Mouse (Mus musculus): Measurements from ENCODE around the gene Tmsb15b1.
"Not testable (repeated sequence)": the region's sequence is repeated elsewhere in the genome, so short reads cannot be mapped to it uniquely, and the experiment has no call there.

The Tmsb15b1 gene

DNA sequence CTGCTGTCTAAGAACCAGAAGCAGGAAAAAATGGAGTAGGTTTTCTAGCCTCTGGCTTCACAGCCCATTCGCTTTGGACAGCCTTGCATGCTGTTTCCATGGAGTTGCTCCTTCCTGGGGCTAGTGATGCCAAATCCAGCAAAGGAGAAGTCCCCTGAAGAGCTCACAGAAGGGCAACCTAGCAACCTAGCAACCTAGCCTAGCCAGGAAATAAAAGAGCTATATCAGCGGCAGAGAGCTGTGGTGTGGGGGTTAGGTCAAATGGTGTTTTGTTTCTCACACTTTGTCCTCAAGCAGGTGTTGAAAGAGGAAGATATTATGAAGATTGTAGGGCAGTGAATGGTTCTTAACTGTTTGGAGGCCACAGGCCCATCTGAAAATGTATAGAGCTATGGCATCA is 14.6 kb upstream of the Tmsb15b1 start:
- Histone ChIP-seq H3K4me1 (replicated peaks; ENCODE audit: low read depth, low read length) (peaks cover 22% of the 10 kb centered on the region), H3K4me3 (replicated peaks; ENCODE audit: low read length) (no peak overlapping the region), H3K36me3 (ENCODE audit: insufficient read depth, low read length) (no peaks in the 10 kb centered on the region), H3K27me3 (ENCODE audit: insufficient read depth, low read length) (peaks cover 3% of the 10 kb centered on the region; the same call in 1 of the 2 replicates), H3K9me3 (ENCODE audit: low read length) (no peaks in the 10 kb centered on the region)
- no peak for TF ChIP-seq POU5F1 (IDR thresholded peaks at IDR 0.05; ENCODE audit: borderline replicate concordance, low read length)
- TF ChIP-seq CTCF (conservative IDR thresholded peaks at IDR 0.05; ENCODE audit: low read length), result no peak
- no peak for TF ChIP-seq NANOG (IDR thresholded peaks at IDR 0.05; ENCODE audit: borderline replicate concordance, low read length)

DNA sequence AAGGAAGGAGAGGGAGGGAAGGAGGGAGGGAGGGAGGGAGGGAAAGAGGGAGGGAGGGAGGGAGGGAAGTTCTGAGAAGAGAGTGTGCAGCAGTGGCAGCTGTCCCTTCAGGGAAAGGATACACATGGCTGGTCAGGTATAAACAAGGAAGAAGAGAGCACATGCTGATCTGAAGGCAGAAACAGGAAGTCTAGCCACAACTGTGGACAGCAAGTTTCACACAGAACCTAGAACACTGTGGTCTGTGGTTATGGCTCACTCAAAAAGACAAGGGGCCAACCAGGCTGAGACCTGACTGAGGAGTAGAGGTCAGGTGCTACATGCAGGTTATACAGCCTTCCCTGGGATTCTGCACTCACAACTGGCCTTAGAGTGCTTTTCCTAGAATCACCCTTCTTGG is 9.4 kb upstream of the Tmsb15b1 start:
- Histone ChIP-seq H3K36me3 (ENCODE audit: insufficient read depth, low read length) (no peaks in the 10 kb centered on the region), H3K9me3 (ENCODE audit: low read length) (no peaks in the 10 kb centered on the region), H3K4me3 (replicated peaks; ENCODE audit: low read length) (no peak overlapping the region), H3K4me1 (replicated peaks; ENCODE audit: low read depth, low read length) (peaks cover 3% of the 10 kb centered on the region; the same call in 1 of the 2 replicates), H3K27me3 (ENCODE audit: insufficient read depth, low read length) (peaks cover 2% of the 10 kb centered on the region; the same call in 1 of the 2 replicates)
- TF ChIP-seq NANOG (IDR thresholded peaks at IDR 0.05; ENCODE audit: borderline replicate concordance, low read length) (no peak), POU5F1 (IDR thresholded peaks at IDR 0.05; ENCODE audit: borderline replicate concordance, low read length) (no peak), CTCF (conservative IDR thresholded peaks at IDR 0.05; ENCODE audit: low read length) (no peak)

DNA sequence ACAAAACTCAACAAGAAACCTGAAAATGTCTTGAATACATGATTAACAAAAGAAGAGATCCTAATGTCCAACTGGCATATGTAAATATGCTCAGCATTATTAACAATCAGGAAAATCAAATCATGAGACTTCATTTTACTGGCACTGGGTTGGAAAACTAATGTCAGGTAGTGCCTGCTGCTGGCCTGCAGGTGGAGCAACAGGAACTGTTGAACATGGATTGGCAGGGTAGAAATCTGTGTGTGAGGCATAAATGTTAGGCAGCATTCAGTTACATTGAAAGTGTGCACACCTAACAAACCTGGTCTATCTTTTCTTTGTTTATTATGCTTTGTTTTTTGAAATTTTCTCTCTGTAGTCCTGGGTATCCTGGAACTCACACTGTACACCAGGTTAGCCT is 1.9 kb upstream of the Tmsb15b1 start:
- Histone ChIP-seq H3K4me1 (replicated peaks; ENCODE audit: low read depth, low read length) (no peaks in the 10 kb centered on the region), H3K27me3 (ENCODE audit: insufficient read depth, low read length) (no peaks in the 10 kb centered on the region), H3K9me3 (ENCODE audit: low read length) (no peaks in the 10 kb centered on the region), H3K4me3 (replicated peaks; ENCODE audit: low read length) (0 out of 2 replicates have a peak overlapping the region, but pooled peaks have one; percentile 26), H3K36me3 (ENCODE audit: insufficient read depth, low read length) (no peaks in the 10 kb centered on the region)
- TF ChIP-seq NANOG (IDR thresholded peaks at IDR 0.05; ENCODE audit: borderline replicate concordance, low read length), result no peak
- TF ChIP-seq POU5F1 (IDR thresholded peaks at IDR 0.05; ENCODE audit: borderline replicate concordance, low read length), result no peak
- peak; percentile 52 for TF ChIP-seq CTCF (conservative IDR thresholded peaks at IDR 0.05; ENCODE audit: low read length)

DNA sequence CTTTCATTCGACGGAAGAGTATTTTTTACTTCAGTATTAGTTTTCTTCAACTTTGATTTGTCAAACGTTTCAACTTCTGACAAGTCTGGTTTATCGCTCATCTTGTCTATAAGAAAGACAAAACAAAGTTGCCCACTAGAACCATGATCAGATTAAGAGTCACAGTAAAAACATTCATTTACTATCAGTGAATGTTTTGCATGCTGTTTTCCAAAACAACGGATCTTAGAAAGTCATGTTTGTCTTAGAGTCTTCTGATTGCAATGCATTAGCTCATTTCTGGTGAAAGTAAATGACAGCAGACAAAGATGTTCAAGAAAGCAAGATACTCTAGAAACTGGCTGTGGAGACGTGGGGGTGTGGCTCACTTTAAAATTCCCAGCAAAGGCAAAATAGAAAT is 1.3 kb downstream of the Tmsb15b1 start, which contains the start of gene Tmsb15b2:
TSS of gene Tmsb15b2 (minus strand) at position 101 of the 400 bp plus-strand sequence.
- H3K4me3 ChIP-seq (replicated peaks; ENCODE audit: low read length), result peak within 1 kb of the TSS; percentile 75
- H3K36me3 ChIP-seq (ENCODE audit: insufficient read depth, low read length); H3K4me1 ChIP-seq (replicated peaks; ENCODE audit: low read depth, low read length); H3K9me3 ChIP-seq (ENCODE audit: low read length); H3K27me3 ChIP-seq (ENCODE audit: insufficient read depth, low read length): not testable (repeated sequence)

DNA sequence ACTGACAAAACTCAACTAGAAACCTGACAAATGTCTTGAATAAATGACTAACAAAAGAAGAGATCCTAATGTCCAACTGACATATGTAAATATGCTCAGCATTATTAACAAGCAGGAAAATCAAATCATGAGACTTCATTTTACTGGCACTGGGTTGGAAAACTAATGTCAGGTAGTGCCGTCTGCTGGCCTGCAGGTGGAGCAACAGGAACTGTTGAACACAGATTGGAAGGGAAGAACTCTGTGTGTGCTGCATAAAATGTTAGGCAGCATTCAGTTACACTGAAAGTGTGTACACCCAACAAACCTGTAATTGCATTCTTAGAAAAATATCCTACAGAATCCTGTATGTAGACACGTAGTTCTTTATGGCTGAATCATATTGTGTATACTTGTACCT is 17.0 kb downstream of the Tmsb15b1 start:
- Histone ChIP-seq H3K4me3 (replicated peaks; ENCODE audit: low read length) (no peak overlapping the region), H3K27me3 (ENCODE audit: insufficient read depth, low read length) (no peaks in the 10 kb centered on the region), H3K9me3 (ENCODE audit: low read length) (0 out of 2 replicates have a peak, but pooled peaks cover 3% of the 10 kb centered on the region), H3K4me1 (replicated peaks; ENCODE audit: low read depth, low read length) (no peaks in the 10 kb centered on the region), H3K36me3 (ENCODE audit: insufficient read depth, low read length) (no peaks in the 10 kb centered on the region)
- no peak for TF ChIP-seq POU5F1 (IDR thresholded peaks at IDR 0.05; ENCODE audit: borderline replicate concordance, low read length)
- peak; percentile 21; the same call in 1 of the 2 replicates for TF ChIP-seq CTCF (conservative IDR thresholded peaks at IDR 0.05; ENCODE audit: low read length)

DNA sequence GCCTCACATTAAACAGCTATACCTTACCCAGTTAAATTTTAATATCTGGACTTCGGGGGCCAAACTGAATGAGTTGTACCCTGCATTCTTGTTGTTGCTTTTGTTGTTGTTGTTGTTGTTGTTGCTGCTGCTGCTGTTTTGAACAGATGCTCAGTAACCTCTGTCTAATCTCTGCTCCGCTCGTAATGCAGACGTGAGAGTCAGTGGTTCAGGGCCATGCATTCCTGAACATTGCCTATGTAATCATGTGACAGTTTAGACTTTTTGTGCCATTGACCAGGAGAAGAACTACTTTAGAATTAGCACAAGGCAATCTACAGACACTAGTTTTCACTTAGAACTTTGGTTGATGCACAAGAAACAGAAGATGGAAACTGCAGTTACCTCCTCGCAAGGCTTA is 18.4 kb downstream of the Tmsb15b1 start:
- not testable (repeated sequence) for H3K36me3 ChIP-seq (ENCODE audit: insufficient read depth, low read length); H3K9me3 ChIP-seq (ENCODE audit: low read length); H3K4me1 ChIP-seq (replicated peaks; ENCODE audit: low read depth, low read length); H3K4me3 ChIP-seq (replicated peaks; ENCODE audit: low read length); H3K27me3 ChIP-seq (ENCODE audit: insufficient read depth, low read length)

DNA sequence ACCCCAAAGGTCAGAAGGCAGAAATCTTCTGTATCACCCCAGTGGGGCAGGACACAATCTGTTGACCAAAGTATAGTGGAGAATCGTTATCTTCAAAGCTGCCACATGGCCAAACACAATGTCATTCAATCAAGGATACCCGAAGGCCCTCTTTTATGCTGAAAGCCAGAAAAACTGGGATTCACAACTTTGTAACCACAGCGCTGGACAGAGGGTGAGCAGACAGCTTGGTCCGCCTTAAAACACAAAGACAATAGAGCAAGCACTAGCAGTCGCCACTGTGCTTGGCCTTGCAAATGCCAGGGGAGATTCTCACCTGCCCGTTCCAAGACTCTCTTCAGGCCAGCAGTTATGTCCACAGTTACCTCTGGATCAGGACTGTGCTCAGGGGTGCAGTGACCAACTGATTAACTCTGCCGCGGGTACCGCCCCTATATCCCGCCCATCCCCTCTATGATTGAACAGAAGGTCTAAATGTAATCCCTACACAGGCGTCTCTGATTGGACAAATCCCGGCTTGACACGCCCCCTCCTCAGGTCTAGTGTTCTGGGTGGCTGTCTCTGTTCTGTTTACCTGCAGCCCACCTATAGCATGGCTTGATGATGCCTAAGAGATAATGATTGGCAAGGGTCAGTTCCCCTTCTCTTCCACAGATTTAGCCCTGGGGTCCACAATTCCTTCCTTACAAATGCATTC is 18.9 kb downstream of the Tmsb15b1 start:
- not testable (repeated sequence) for H3K9me3 ChIP-seq (ENCODE audit: low read length)

DNA sequence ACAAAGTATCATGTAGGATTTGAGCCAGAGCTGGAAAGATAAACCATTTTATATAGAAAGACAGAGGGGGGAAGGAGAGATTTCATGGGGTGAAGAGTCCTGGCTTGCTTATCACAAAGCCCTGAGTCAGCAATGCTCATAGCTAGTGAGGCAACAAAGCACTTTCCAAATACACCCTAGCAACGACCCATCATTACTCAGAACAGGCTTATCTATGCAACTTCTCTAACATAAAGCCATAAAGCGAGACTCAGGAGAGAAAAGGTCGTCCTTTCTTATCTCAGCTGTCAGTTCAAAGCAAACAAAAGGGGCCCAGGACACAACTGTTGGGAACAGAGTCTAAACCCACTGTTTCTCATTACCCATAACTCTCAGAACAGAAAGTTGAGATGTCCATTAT is 38.7 kb downstream of the Tmsb15b1 start:
- Histone ChIP-seq H3K36me3 (ENCODE audit: insufficient read depth, low read length) (no peaks in the 10 kb centered on the region), H3K4me3 (replicated peaks; ENCODE audit: low read length) (no peak overlapping the region), H3K27me3 (ENCODE audit: insufficient read depth, low read length) (no peaks in the 10 kb centered on the region), H3K9me3 (ENCODE audit: low read length) (no peaks in the 10 kb centered on the region), H3K4me1 (replicated peaks; ENCODE audit: low read depth, low read length) (no peaks in the 10 kb centered on the region)
- TF ChIP-seq POU5F1 (IDR thresholded peaks at IDR 0.05; ENCODE audit: borderline replicate concordance, low read length) (no peak), CTCF (conservative IDR thresholded peaks at IDR 0.05; ENCODE audit: low read length) (no peak), NANOG (IDR thresholded peaks at IDR 0.05; ENCODE audit: borderline replicate concordance, low read length) (no peak)

More for the DNA sequence above, 18.9 kb downstream of the Tmsb15b1 start:
- H3K4me3 ChIP-seq (replicated peaks; ENCODE audit: low read length), result peak overlapping the region; percentile 56
- H3K36me3 ChIP-seq (ENCODE audit: insufficient read depth, low read length); H3K4me1 ChIP-seq (replicated peaks; ENCODE audit: low read depth, low read length); H3K27me3 ChIP-seq (ENCODE audit: insufficient read depth, low read length): not testable (repeated sequence)

DNA sequence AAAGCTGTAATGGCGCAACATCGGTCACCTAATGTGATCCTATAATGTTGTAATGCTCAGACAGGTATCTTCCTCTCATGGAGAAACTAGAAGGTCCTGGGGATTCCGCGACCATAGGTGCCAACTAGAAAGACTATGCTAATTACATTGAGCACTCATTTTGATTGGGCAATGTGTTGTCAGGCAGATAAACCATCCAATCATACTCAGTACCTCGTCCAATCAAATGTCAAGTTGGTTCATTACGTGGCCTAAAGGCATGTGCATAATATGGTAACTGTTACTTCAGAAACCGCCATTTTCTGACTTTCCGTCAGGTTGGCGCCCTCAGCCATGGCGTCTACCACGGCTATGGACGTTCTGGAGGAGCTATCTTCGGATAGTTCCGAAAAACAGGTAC is 49.6 kb downstream of the Tmsb15b1 start, which contains the start of gene H2bfm:
TSS of gene H2bfm (plus strand) at position 295 of the 400 bp plus-strand sequence.
- no peaks in the 10 kb centered on the region for H3K36me3 ChIP-seq (ENCODE audit: insufficient read depth, low read length)
- no peaks in the 10 kb centered on the region for H3K4me1 ChIP-seq (replicated peaks; ENCODE audit: low read depth, low read length)
- no peak for TF ChIP-seq POU5F1 (IDR thresholded peaks at IDR 0.05; ENCODE audit: borderline replicate concordance, low read length)
- TF ChIP-seq CTCF (conservative IDR thresholded peaks at IDR 0.05; ENCODE audit: low read length), result no peak
- no peak for TF ChIP-seq NANOG (IDR thresholded peaks at IDR 0.05; ENCODE audit: borderline replicate concordance, low read length)
- peaks cover 6% of the 10 kb centered on the region; the same call in 1 of the 2 replicates for H3K27me3 ChIP-seq (ENCODE audit: insufficient read depth, low read length)
- H3K4me3 ChIP-seq (replicated peaks; ENCODE audit: low read length), result no peak within 1 kb of the TSS; the same call in 1 of the 2 replicates
- H3K9me3 ChIP-seq (ENCODE audit: low read length), result no peaks in the 10 kb centered on the region

All from E14TG2a.4 (cell line).